Mouse (Mus musculus) naive thymus-derived CD4-positive, alpha-beta T cell, adult 5 months (primary cell): ENCODE measurements around the gene Ccdc130. TPM values are rescaled to one million over a fixed set of nuclear protein-coding genes. Genes with fewer than 3 reads are reported as not detected.

ENCODE experiments used
- polyA plus RNA-seq: library from polyadenylated mRNA; unstranded; fragments of 100-300 nt; shearing (Covaris generic); gene quantifications from one replicate; pipeline ENCODE4 v1.2.1, GENCODE M21; 2017

The Ccdc130 gene
- 23.9 TPM for polyA plus RNA-seq

GRCm38 (mm10) chr8:84269950-84270773 lies at the start of gene Ccdc130:
Ccdc130 (minus strand) TSS chr8:84270380.

GRCm38 (mm10) chr8:84256822-84257610 lies 13.2 kb downstream of the Ccdc130 start, which contains the start of gene Mri1:
Mri1 (minus strand) TSS chr8:84257326.

GRCm38 (mm10) chr8:84249257-84250170 lies 20.7 kb downstream of the Ccdc130 start, which contains the start of gene D8Ertd738e:
D8Ertd738e (minus strand) TSS chr8:84249719.

GRCm38 (mm10) chr8:84236998-84237473 lies 33.1 kb downstream of the Ccdc130 start, which contains the start of gene Zswim4:
Zswim4 (minus strand) TSS chr8:84237055.

Other genes starting within 250 kb of the Ccdc130 start
- gene Palm3, start 248.9 kb downstream of the Ccdc130 start, polyA plus RNA-seq: 9.5 TPM
- gene Il27ra, start 227.8 kb downstream of the Ccdc130 start, polyA plus RNA-seq: 200 TPM
- 0.76 TPM for gene Rln3, start 225.4 kb downstream of the Ccdc130 start, polyA plus RNA-seq
- 1.2 TPM for gene Gm10643, start 205.2 kb downstream of the Ccdc130 start, polyA plus RNA-seq
- 29.8 TPM for gene Rfx1, start 203.5 kb downstream of the Ccdc130 start, polyA plus RNA-seq
- gene Dcaf15, start 165.6 kb downstream of the Ccdc130 start, polyA plus RNA-seq: 28.4 TPM
- gene Podnl1, start 144.4 kb downstream of the Ccdc130 start, polyA plus RNA-seq: 2.1 TPM
- gene Cc2d1a, start 122.4 kb downstream of the Ccdc130 start, polyA plus RNA-seq: 26.8 TPM
- gene 4930432K21Rik, start 122.4 kb downstream of the Ccdc130 start, polyA plus RNA-seq: 3.4 TPM
- gene Nanos3, start 85.2 kb downstream of the Ccdc130 start, polyA plus RNA-seq: not detected
- 41.4 TPM for gene Zswim4, start 33.3 kb downstream of the Ccdc130 start, polyA plus RNA-seq
- gene D8Ertd738e, start 20.7 kb downstream of the Ccdc130 start, polyA plus RNA-seq: 442 TPM
- 146 TPM for gene Mri1, start 13.1 kb downstream of the Ccdc130 start, polyA plus RNA-seq
- gene Cacna1a, start 118.1 kb upstream of the Ccdc130 start, polyA plus RNA-seq: 5.6 TPM